11 mouse cellular contexts compared by ENCODE assay signal in genomic region chr2:167899989-167900421, GRCm38 (mm10). TPM values are rescaled to one million over a fixed set of nuclear protein-coding genes. Genes with fewer than 3 reads are reported as not detected.
A peak's percentile ranks its signal among the peaks of the same experiment; 100 is the strongest.
DNase-seq lines count a peak whose midpoint lies in the region; ATAC-seq and TF ChIP-seq lines count a peak whose summit lies in the region.
"Had no signal": no experiment of that assay in that cellular context is flagged by ENCODE, and none has a peak within 500 bp of the region (broad histone marks: within the 10 kb centered on the region; RNA-seq: fewer than 3 reads in every experiment).

No protein-coding gene starts in this region.

- 7% methylated on average over 16 of the region's 16 CpGs for WGBS in heart, embryonic 14.5 days
- 41% methylated on average over 16 of the region's 16 CpGs for WGBS in midbrain, embryonic 11.5 days
- WGBS in midbrain, embryonic 16.5 days, result 39% methylated on average over 16 of the region's 16 CpGs
- WGBS in intestine, embryonic 15.5 days, result 22% methylated on average over 16 of the region's 16 CpGs
- 21% methylated on average over 16 of the region's 16 CpGs for WGBS in stomach, postnatal 0 days

- no peak overlapping the region for H3K27ac ChIP-seq in heart, embryonic 14.5 days (replicated peaks in 1 of 2; ENCODE audit: control insufficient read depth in 1 of 2, insufficient read depth in 1 of 2, low read depth in 2 of 2, low read length in 2 of 2)
- no peak overlapping the region for H3K27ac ChIP-seq in midbrain, embryonic 11.5 days (ENCODE audit: low read depth, low read length)
- H3K27ac ChIP-seq in midbrain, embryonic 16.5 days (ENCODE audit: low read length), result no peak overlapping the region
- no peak overlapping the region for H3K27ac ChIP-seq in intestine, embryonic 15.5 days
- no peak overlapping the region for H3K27ac ChIP-seq in stomach, postnatal 0 days (replicated peaks)

- H3K4me1 ChIP-seq in heart, embryonic 14.5 days (ENCODE audit: control insufficient read depth in 2 of 2, insufficient read depth in 2 of 2, low read length in 2 of 2), result peaks cover 11 to 13% of the 10 kb centered on the region in 2 experiments
- H3K4me1 ChIP-seq in midbrain, embryonic 11.5 days (ENCODE audit: control insufficient read depth, insufficient read depth, low read length), result 0 out of 2 replicates have a peak, but pooled peaks cover 2% of the 10 kb centered on the region
- no peaks in the 10 kb centered on the region for H3K4me1 ChIP-seq in midbrain, embryonic 16.5 days (ENCODE audit: control insufficient read depth, insufficient read depth, low read length)
- H3K4me1 ChIP-seq in intestine, embryonic 15.5 days (replicated peaks), result peaks cover 6% of the 10 kb centered on the region; the same call in 1 of the 2 replicates
- no peaks in the 10 kb centered on the region for H3K4me1 ChIP-seq in stomach, postnatal 0 days (replicated peaks; ENCODE audit: control insufficient read depth, insufficient read depth)

- H3K9me3 ChIP-seq in heart, embryonic 14.5 days (ENCODE audit: control insufficient read depth, low read length), result 0 out of 2 replicates have a peak, but pooled peaks cover 3% of the 10 kb centered on the region
- H3K9me3 ChIP-seq in midbrain, embryonic 11.5 days (ENCODE audit: control insufficient read depth, low read length), result no peaks in the 10 kb centered on the region
- H3K9me3 ChIP-seq in midbrain, embryonic 16.5 days (replicated peaks; ENCODE audit: control insufficient read depth, low read length, poor library complexity, severe bottlenecking), result no peaks in the 10 kb centered on the region
- no peaks in the 10 kb centered on the region for H3K9me3 ChIP-seq in intestine, embryonic 15.5 days
- H3K9me3 ChIP-seq in stomach, postnatal 0 days (ENCODE audit: control insufficient read depth, low read length), result no peaks in the 10 kb centered on the region

- 0 out of 4 replicates have a peak overlapping the region, but pooled peaks of 1 of the 2 experiments have one; percentile 1 for H3K4me3 ChIP-seq in heart, embryonic 14.5 days (ENCODE audit: control insufficient read depth in 1 of 2, insufficient read depth in 1 of 2, low read depth in 1 of 2, low read length in 2 of 2)
- no peak overlapping the region for H3K4me3 ChIP-seq in midbrain, embryonic 11.5 days (ENCODE audit: low read depth, low read length)
- H3K4me3 ChIP-seq in midbrain, embryonic 16.5 days (ENCODE audit: low read depth, low read length), result no peak overlapping the region
- H3K4me3 ChIP-seq in intestine, embryonic 15.5 days (replicated peaks), result no peak overlapping the region
- H3K4me3 ChIP-seq in stomach, postnatal 0 days (ENCODE audit: low read depth, low read length), result no peak overlapping the region

- TF ChIP-seq CTCF in stomach, postnatal 0 days (IDR thresholded peaks at IDR 0.05; ENCODE audit: low read depth), result peak; percentile 23; the same call in 1 of the 2 replicates

- ATAC-seq in heart, embryonic 14.5 days (ENCODE audit: insufficient number of reproducible peaks, insufficient read depth, low FRiP score, low read depth), result peak; percentile 71
- no peak for ATAC-seq in midbrain, embryonic 11.5 days (ENCODE audit: low FRiP score)
- ATAC-seq in midbrain, embryonic 16.5 days, result no peak
- ATAC-seq in intestine, embryonic 15.5 days, result no peak
- no peak for ATAC-seq in stomach, postnatal 0 days (ENCODE audit: low FRiP score, low TSS enrichment)
- ATAC-seq in monocyte, adult 5-6 weeks (replicated peaks; ENCODE audit: insufficient number of reproducible peaks, low FRiP score, low TSS enrichment, poor library complexity, severe bottlenecking), result no peak

- H3K4me2 ChIP-seq in heart, embryonic 14.5 days (ENCODE audit: low read length), result peak overlapping the region; percentile 51
- H3K4me2 ChIP-seq in midbrain, embryonic 11.5 days, result no peak overlapping the region
- H3K4me2 ChIP-seq in midbrain, embryonic 16.5 days (ENCODE audit: low read length), result no peak overlapping the region
- 0 out of 2 replicates have a peak overlapping the region, but pooled peaks have one; percentile 20 for H3K4me2 ChIP-seq in intestine, embryonic 15.5 days (replicated peaks)
- no peak overlapping the region for H3K4me2 ChIP-seq in stomach, postnatal 0 days (replicated peaks; ENCODE audit: low read depth)

- H3K36me3 ChIP-seq in heart, embryonic 14.5 days (ENCODE audit: control insufficient read depth, insufficient read depth, low read length), result no peaks in the 10 kb centered on the region
- H3K36me3 ChIP-seq in midbrain, embryonic 11.5 days (ENCODE audit: control insufficient read depth, insufficient read depth, low read length), result no peaks in the 10 kb centered on the region
- no peaks in the 10 kb centered on the region for H3K36me3 ChIP-seq in midbrain, embryonic 16.5 days (ENCODE audit: control insufficient read depth, insufficient read depth, low read length)
- H3K36me3 ChIP-seq in intestine, embryonic 15.5 days, result no peaks in the 10 kb centered on the region
- H3K36me3 ChIP-seq in stomach, postnatal 0 days (ENCODE audit: control insufficient read depth, insufficient read depth, low read length), result no peaks in the 10 kb centered on the region

- 0 out of 2 replicates have a peak overlapping the region, but pooled peaks have one; percentile 5 for H3K9ac ChIP-seq in heart, embryonic 14.5 days (ENCODE audit: low read length)
- no peak overlapping the region for H3K9ac ChIP-seq in midbrain, embryonic 11.5 days (ENCODE audit: low read length)
- H3K9ac ChIP-seq in midbrain, embryonic 16.5 days (ENCODE audit: low read depth, low read length), result no peak overlapping the region
- H3K9ac ChIP-seq in intestine, embryonic 15.5 days, result no peak overlapping the region
- no peak overlapping the region for H3K9ac ChIP-seq in stomach, postnatal 0 days (ENCODE audit: low read length)

- DNase-seq in heart, adult 8-10 months (ENCODE audit: low spot score), result no peak
- DNase-seq in midbrain, embryonic 11.5 days (ENCODE audit: low spot score, missing footprints), result peak; percentile 79
- peak; percentile 33 for DNase-seq in stomach, postnatal 0 days (ENCODE audit: low spot score)
- no peak for DNase-seq in thymus, postnatal 36 days
- DNase-seq: adrenal gland, adult 8-10 months; cerebellum, postnatal 14 days; thymus, postnatal 14 days had no signal

- H3K27me3 ChIP-seq in heart, embryonic 14.5 days (ENCODE audit: control insufficient read depth, insufficient read depth, low read length), result peaks cover 18% of the 10 kb centered on the region; the same call in 1 of the 2 replicates
- H3K27me3 ChIP-seq in midbrain, embryonic 11.5 days (ENCODE audit: control insufficient read depth, insufficient read depth, low read length), result peaks cover 7% of the 10 kb centered on the region; the same call in 1 of the 2 replicates
- H3K27me3 ChIP-seq in midbrain, embryonic 16.5 days (ENCODE audit: control insufficient read depth, insufficient read depth, low read depth, low read length), result peaks cover 7% of the 10 kb centered on the region; the same call in 1 of the 2 replicates
- H3K27me3 ChIP-seq in intestine, embryonic 15.5 days (replicated peaks), result 0 out of 2 replicates have a peak, but pooled peaks cover 3% of the 10 kb centered on the region
- no peaks in the 10 kb centered on the region for H3K27me3 ChIP-seq in stomach, postnatal 0 days (ENCODE audit: control insufficient read depth, insufficient read depth, low read length)

- no peak for TF ChIP-seq EP300 in stomach, postnatal 0 days (optimal IDR thresholded peaks at IDR 0.05)

RNA-seq across cellular contexts. Expression of gene Ptpn1, which starts 31.9 kb away (rescaled TPM):
- polyA plus RNA-seq in heart, embryonic 14.5 days (2014; fragmentation: Nextera tagmentation; extraction: Ambion mirVana), result 40.7 and 41.5 TPM in 2 replicates
- 10 to 100 TPM; 14.7 to 17.6 (median 16.4) TPM for total RNA-seq in heart, adult 8-10 months (2022)
- polyA plus RNA-seq in midbrain, embryonic 11.5 days (2014; fragmentation: Nextera tagmentation; extraction: Ambion mirVana), result 89.8 and 92.6 TPM in 2 replicates
- 79.8 and 86.0 TPM in 2 replicates for polyA plus RNA-seq in midbrain, embryonic 16.5 days (2015; fragmentation: Nextera tagmentation; extraction: Ambion mirVana)
- polyA plus RNA-seq in intestine, embryonic 15.5 days (2015; fragmentation: Nextera tagmentation; extraction: Ambion mirVana), result 41.1 and 54.2 TPM in 2 replicates
- polyA plus RNA-seq in stomach, postnatal 0 days (2015; fragmentation: Nextera tagmentation; extraction: Ambion mirVana), result 51.1 and 51.3 TPM in 2 replicates
- total RNA-seq in monocyte, adult 5-6 weeks (2017), result 199 to 318 TPM (median 242 TPM) in 3 replicates

Comparison
In these comparisons a context has a peak if more than half of its experiments do, and no peak if none do; other contexts are left out.
1. H3K4me2 ChIP-seq: peak in heart, embryonic 14.5 days (single experiment) and intestine, embryonic 15.5 days (single experiment); none in midbrain, embryonic 11.5 days (single experiment), midbrain, embryonic 16.5 days (single experiment) and stomach, postnatal 0 days (single experiment).
2. DNase-seq: peak in midbrain, embryonic 11.5 days (single experiment) and stomach, postnatal 0 days (single experiment); none in heart, adult 8-10 months (single experiment) and thymus, postnatal 36 days (0 of 2).